Mouse (Mus musculus) neural tube, embryonic 13.5 days (tissue): ENCODE data around the gene Armc6. TPM values are rescaled to one million over a fixed set of nuclear protein-coding genes. Genes with fewer than 3 reads are reported as not detected.
"Not testable (repeated sequence)": the region's sequence is repeated elsewhere in the genome, so short reads cannot be mapped to it uniquely, and the experiment has no call there.

Experiments used
- ATAC-seq: fragments of 200-750 bp; cut with Nextera tagmentation; 2 replicates; pipeline ENCODE4 v1.8.0; 2017; ENCODE audit warnings: low read depth, mild to moderate bottlenecking, moderate TSS enrichment, moderate library complexity
- H3K27ac ChIP-seq: fragments of 300-500 bp; sonication (generic); replicated peaks from 2 replicates; pipeline ENCODE4 v1.5.1; 2015; ENCODE audit warnings: moderate library complexity, mild to moderate bottlenecking, inconsistent platforms
- H3K27me3 ChIP-seq: fragments of 300-500 bp; sonication (generic); 2 replicates; pipeline ENCODE4 v1.6.1; 2015; ENCODE audit warnings: mild to moderate bottlenecking, inconsistent platforms
- H3K36me3 ChIP-seq: fragments of 300-500 bp; sonication (generic); 2 replicates; pipeline ENCODE4 v1.6.1; 2015; ENCODE audit warnings: mild to moderate bottlenecking, inconsistent platforms
- H3K4me1 ChIP-seq: fragments of 300-500 bp; sonication (generic); replicated peaks from 2 replicates; pipeline ENCODE4 v1.6.1; 2015; ENCODE audit warnings: inconsistent platforms
- H3K4me2 ChIP-seq: fragments of 300-500 bp; sonication (generic); 2 replicates; pipeline ENCODE4 v1.6.1; 2015; ENCODE audit warnings: inconsistent platforms, mild to moderate bottlenecking, moderate library complexity
- H3K4me3 ChIP-seq: fragments of 300-500 bp; sonication (generic); 2 replicates; pipeline ENCODE4 v1.5.1; 2015; ENCODE audit warnings: mild to moderate bottlenecking, inconsistent platforms
- H3K9ac ChIP-seq: fragments of 300-500 bp; sonication (generic); 2 replicates; pipeline ENCODE4 v1.6.1; 2015; ENCODE audit warnings: moderate library complexity, mild to moderate bottlenecking, inconsistent platforms
- H3K9me3 ChIP-seq: fragments of 300-500 bp; sonication (generic); 2 replicates; pipeline ENCODE4 v1.6.1; 2016; ENCODE audit warnings: inconsistent platforms
- WGBS: fragments of 180-500 bp; shearing (Covaris S2); methylation state at CpG from one replicate; pipeline ENCODE4 v1.1.7; 2015; 5-methylcytosine and 5-hydroxymethylcytosine counted together
- polyA plus RNA-seq: library from polyadenylated mRNA; unstranded; fragments of >200 nt; fragmentation: Nextera tagmentation; extraction: Ambion mirVana; gene quantifications from 2 replicates; pipeline ENCODE4 v1.2.1, GENCODE M21; 2015

Gene Armc6
- polyA plus RNA-seq, 1 experiment from 2014 or later: 85.7 TPM

DNA sequence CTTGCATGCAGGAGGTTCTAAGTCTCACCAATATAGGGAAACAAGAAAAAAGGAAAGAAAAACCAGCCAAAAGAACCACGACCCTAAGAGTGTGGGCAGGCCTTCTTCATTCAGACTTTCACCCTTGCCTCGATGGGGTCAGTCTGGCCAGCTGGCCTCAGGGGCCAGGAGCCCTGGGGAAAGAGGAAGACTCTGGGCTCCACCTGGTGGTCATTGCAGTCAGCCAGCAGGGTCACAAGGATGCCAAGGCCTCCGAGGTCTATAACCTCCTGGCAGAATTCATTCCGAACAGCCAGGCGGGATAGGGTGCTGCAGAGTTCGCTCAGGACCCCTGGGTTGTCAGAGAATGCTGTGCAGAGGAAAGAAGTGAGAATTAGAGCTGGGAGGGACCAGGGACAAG lies 10.9 kb downstream of the Armc6 start:
- Histone ChIP-seq H3K4me3 (no peak overlapping the region), H3K4me2 (no peak overlapping the region), H3K27ac (no peak overlapping the region), H3K9me3 (no peaks in the 10 kb centered on the region), H3K9ac (no peak overlapping the region), H3K36me3 (peaks cover 70% of the 10 kb centered on the region), H3K4me1 (0 out of 2 replicates have a peak, but pooled peaks cover 4% of the 10 kb centered on the region), H3K27me3 (0 out of 2 replicates have a peak, but pooled peaks cover 10% of the 10 kb centered on the region)
- no peak for ATAC-seq
- WGBS: 53% methylated on average over 6 of the region's 6 CpGs

DNA sequence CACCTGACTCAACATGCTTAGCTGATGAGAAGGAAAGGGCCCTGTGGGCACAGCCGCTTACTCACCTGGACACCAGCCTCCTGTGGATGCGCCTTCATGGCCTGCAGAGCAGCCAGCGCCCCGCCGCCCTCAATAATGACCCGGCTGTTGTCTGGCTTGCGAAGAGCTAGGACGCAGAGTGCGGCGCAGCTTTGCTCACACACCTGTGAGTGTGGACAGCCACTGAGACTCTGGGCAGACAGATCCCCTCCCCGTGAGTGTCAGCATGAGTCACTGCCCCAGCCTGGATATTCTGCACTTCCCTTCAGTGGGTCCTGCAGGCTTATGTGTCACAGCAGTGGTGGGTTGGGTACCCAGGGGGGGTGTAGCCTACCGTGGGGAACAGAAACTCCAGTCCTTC lies 12.2 kb downstream of the Armc6 start:
- H3K4me2 ChIP-seq: no peak overlapping the region
- 0 out of 2 replicates have a peak, but pooled peaks cover 10% of the 10 kb centered on the region for H3K27me3 ChIP-seq
- no peak overlapping the region for H3K27ac ChIP-seq
- no peak overlapping the region for H3K9ac ChIP-seq
- ATAC-seq: no peak
- H3K36me3 ChIP-seq: peaks cover 60% of the 10 kb centered on the region
- 95% methylated on average over 12 of the region's 12 CpGs for WGBS
- no peak overlapping the region for H3K4me3 ChIP-seq
- 0 out of 2 replicates have a peak, but pooled peaks cover 4% of the 10 kb centered on the region for H3K4me1 ChIP-seq
- no peaks in the 10 kb centered on the region for H3K9me3 ChIP-seq

DNA sequence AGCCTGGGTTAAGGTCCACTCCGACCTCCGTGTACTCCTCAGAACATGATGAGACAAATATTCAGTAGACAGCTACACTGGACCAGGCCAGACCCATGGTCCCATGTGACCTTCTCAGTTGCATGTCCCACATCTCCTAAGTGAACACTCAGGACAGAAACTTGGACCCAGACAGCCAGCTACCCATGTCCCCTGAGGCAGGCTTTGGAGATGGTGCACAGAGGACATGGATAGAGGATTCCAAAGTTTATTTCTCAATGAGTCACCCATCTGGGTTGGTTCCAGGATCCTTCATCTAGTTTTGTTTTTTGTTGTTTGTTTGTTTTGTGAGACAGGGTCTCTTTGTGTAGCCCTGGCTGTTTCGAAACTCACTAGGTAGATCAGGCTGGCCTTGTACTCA lies 13.4 kb downstream of the Armc6 start:
- 92% methylated on average over 3 of the region's 3 CpGs for WGBS

DNA sequence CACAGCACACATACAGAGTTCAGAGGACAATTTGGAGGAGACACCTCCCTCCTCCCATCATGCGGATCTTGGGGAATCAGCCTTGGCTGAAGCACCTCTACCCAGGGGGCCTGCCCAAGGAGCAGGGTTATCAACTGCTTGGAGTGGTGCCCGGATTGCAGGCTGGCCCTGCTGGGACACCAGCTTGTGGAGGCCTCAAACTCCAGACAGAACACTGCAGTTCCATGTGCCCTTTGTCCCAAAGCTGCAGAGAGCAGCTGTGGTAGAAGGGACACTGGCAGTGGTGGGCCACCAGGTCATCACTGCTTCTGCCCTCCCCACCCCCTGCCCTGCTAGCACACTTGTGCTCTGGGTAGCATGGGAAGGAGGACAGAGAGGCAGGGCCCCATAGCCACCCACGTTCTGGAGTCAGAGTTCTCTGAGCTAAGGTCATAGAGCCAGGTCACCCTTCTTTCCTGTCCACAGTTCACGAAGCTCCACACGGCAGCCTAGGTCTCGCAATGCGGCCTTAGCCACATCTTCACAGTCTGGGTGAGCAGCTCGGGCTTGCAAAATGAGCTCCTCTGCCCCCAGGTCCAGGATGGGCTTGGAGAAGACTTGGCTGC lies 13.9 kb downstream of the Armc6 start:
- Histone ChIP-seq H3K27ac (no peak overlapping the region), H3K9me3 (no peaks in the 10 kb centered on the region), H3K4me1 (0 out of 2 replicates have a peak, but pooled peaks cover 4% of the 10 kb centered on the region), H3K27me3 (0 out of 2 replicates have a peak, but pooled peaks cover 10% of the 10 kb centered on the region), H3K4me3 (no peak overlapping the region), H3K9ac (no peak overlapping the region), H3K36me3 (peaks cover 49% of the 10 kb centered on the region), H3K4me2 (no peak overlapping the region)
- no peak for ATAC-seq
- WGBS: 74% methylated on average over 8 of the region's 8 CpGs

More for the DNA sequence above, 13.4 kb downstream of the Armc6 start:
- Histone ChIP-seq H3K36me3 (peaks cover 55% of the 10 kb centered on the region), H3K4me2 (no peak overlapping the region), H3K27ac (no peak overlapping the region), H3K4me1 (0 out of 2 replicates have a peak, but pooled peaks cover 4% of the 10 kb centered on the region), H3K4me3 (no peak overlapping the region), H3K9me3 (no peaks in the 10 kb centered on the region), H3K27me3 (0 out of 2 replicates have a peak, but pooled peaks cover 10% of the 10 kb centered on the region), H3K9ac (no peak overlapping the region)
- ATAC-seq: no peak

DNA sequence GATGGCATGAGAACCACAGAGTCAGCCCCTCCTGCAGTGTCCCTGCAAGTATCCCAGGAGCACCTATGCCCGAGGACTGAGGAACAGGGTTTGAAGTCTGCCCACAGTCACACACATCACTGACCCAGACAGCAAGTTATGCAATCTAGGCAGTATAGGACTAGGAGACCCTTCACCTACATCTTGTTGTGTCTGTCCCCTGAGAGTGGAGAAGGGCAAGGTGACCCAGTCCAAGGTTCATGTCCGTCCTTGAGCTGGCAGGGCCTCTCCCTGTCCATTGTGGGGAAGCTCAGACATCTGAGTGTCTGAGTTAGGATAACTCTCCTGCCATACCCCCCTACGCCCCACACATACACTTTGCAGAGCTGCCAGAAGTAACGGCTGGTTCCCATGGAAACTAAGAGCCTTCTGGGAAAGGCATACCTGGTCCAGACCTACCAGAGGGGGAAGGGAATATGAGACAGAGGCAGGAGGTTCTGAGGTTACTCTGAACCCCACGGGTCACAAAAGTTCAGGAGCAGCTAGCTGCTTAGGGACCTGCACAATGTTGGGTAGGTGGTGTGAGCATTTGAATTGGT lies 15.1 kb downstream of the Armc6 start:
- Histone ChIP-seq H3K27ac (no peak overlapping the region), H3K4me2 (no peak overlapping the region), H3K9me3 (no peaks in the 10 kb centered on the region), H3K4me3 (no peak overlapping the region), H3K9ac (no peak overlapping the region; the same call in 1 of the 2 replicates), H3K36me3 (peaks cover 38% of the 10 kb centered on the region), H3K4me1 (0 out of 2 replicates have a peak, but pooled peaks cover 4% of the 10 kb centered on the region), H3K27me3 (0 out of 2 replicates have a peak, but pooled peaks cover 10% of the 10 kb centered on the region)
- no peak for ATAC-seq
- WGBS: 60% methylated on average over 5 of the region's 5 CpGs

DNA sequence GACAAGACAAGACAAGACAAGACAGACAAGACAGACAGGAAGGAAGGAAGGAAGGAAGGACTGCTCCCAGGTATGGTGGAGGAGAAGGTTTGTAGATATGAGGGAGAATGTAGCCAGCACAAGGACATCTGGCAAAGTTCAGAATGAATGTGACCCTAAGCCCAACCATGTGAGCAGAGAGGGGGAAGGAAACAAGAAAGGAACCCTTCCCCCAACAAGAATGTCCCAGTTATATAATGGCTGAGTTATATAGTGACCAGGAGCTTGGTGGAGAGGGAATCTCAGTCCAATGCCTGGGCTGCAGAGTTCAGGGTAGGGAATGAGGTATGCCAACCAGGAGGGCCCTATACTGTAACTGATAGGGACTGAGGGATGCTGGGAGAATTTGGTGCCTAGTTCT lies 16.8 kb downstream of the Armc6 start:
- Histone ChIP-seq H3K4me2 (no peak overlapping the region), H3K4me3 (no peak overlapping the region), H3K27ac (no peak overlapping the region), H3K9ac (no peak overlapping the region), H3K9me3 (no peaks in the 10 kb centered on the region), H3K36me3 (peaks cover 20% of the 10 kb centered on the region), H3K4me1 (peaks cover 9% of the 10 kb centered on the region), H3K27me3 (0 out of 2 replicates have a peak, but pooled peaks cover 10% of the 10 kb centered on the region)
- ATAC-seq: no peak

DNA sequence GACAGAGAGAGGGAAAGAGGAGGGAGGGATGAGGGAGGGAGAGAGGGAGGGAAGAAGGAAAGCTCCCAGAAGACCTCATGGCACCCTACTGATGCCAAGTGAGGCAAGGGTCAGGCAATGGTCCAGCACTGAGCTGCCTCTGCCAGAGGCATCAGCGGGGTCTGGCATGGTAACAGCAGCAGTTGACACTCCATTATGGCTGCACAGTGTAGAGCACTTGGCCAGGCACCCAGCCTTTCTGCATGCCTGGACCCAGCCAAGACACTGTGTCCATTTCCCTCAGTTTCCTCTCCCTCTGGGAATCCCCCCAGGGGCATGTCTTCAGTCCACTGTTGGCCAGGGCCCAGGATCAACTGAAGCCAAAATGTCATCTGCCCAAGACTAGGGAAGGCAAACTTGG lies 17.7 kb downstream of the Armc6 start:
- Histone ChIP-seq H3K27me3 (0 out of 2 replicates have a peak, but pooled peaks cover 10% of the 10 kb centered on the region), H3K4me2 (no peak overlapping the region), H3K9ac (no peak overlapping the region), H3K27ac (no peak overlapping the region), H3K36me3 (peaks cover 12% of the 10 kb centered on the region), H3K4me3 (no peak overlapping the region), H3K4me1 (peaks cover 11% of the 10 kb centered on the region), H3K9me3 (no peaks in the 10 kb centered on the region)
- 53% methylated on average over 1 of the region's 1 CpGs for WGBS
- no peak for ATAC-seq

DNA sequence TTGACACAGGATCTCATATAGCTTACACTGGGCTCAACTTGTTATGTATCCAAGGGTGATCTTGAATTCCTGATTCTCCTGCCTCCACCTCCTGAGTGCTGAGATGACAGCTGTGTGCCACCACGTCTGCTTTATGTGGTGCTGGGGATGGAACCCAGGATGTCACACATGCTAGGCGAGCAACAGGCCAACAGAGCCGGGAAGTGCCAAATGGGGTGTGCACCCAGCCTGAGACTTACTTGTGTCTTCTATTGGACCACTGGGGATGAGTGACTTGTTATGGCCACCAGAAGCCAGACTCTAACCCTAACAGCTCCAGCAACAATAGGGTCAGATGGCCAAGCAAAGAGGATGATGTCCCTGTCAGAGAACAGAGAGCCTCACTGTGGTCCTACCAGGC lies 18.1 kb downstream of the Armc6 start:
- not testable (repeated sequence) for H3K4me2 ChIP-seq, H3K9ac ChIP-seq, ATAC-seq, H3K36me3 ChIP-seq, H3K4me3 ChIP-seq, H3K9me3 ChIP-seq, H3K27ac ChIP-seq
- peaks cover 11% of the 10 kb centered on the region for H3K27me3 ChIP-seq
- peaks cover 15% of the 10 kb centered on the region for H3K4me1 ChIP-seq
- 70% methylated on average over 3 of the region's 3 CpGs for WGBS

DNA sequence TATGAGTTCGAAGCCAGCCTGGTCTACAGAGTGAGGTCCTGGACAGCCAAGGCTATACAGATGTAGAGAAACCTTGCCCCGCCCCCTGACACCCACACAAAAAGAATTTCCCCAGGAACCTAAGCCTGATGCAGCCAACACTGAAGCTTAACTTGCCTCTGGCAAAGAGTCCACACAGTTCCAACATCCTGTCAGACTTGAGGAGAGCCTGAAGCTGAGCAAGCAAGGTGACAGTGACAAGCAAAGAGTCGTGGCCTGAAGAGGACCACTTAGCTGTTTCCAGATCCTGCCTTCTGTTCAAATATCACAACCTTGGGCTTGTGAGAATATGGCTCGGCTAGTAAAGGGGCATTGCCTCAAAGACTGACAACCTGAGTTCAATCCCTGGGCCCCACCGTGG lies 19.2 kb downstream of the Armc6 start:
- Histone ChIP-seq H3K9ac (no peak overlapping the region), H3K4me3 (no peak overlapping the region), H3K36me3 (no peaks in the 10 kb centered on the region), H3K27me3 (peaks cover 22% of the 10 kb centered on the region), H3K4me1 (peaks cover 23% of the 10 kb centered on the region), H3K4me2 (no peak overlapping the region), H3K27ac (no peak overlapping the region), H3K9me3 (no peaks in the 10 kb centered on the region)
- ATAC-seq: no peak
- WGBS: 68% methylated on average over 5 of the region's 5 CpGs

DNA sequence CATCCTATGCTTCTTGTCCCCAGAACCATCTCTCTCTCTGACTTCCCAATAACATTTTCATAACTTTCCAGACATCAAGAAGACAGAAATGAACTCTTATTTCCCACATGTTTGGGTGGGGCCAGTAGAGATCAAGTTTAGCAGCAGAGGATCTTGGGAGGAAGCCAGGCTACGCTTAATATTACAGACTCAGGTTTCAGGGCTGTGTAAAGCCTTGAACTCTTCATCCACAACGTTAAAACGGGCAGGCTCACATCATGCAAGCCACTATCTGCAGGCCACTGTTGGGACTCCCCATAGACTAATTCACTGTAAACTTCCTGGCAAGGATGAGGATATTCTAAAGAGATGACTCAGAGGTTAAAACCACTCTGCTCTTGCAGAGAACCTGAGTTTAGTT lies 19.9 kb downstream of the Armc6 start:
- no peak overlapping the region for H3K4me3 ChIP-seq
- no peak overlapping the region for H3K9ac ChIP-seq
- H3K4me1 ChIP-seq: peaks cover 20% of the 10 kb centered on the region
- H3K27me3 ChIP-seq: peaks cover 27% of the 10 kb centered on the region
- WGBS: 76% methylated on average over 3 of the region's 3 CpGs
- H3K9me3 ChIP-seq: no peaks in the 10 kb centered on the region
- no peaks in the 10 kb centered on the region for H3K36me3 ChIP-seq
- no peak overlapping the region for H3K4me2 ChIP-seq
- ATAC-seq: no peak
- no peak overlapping the region for H3K27ac ChIP-seq

DNA sequence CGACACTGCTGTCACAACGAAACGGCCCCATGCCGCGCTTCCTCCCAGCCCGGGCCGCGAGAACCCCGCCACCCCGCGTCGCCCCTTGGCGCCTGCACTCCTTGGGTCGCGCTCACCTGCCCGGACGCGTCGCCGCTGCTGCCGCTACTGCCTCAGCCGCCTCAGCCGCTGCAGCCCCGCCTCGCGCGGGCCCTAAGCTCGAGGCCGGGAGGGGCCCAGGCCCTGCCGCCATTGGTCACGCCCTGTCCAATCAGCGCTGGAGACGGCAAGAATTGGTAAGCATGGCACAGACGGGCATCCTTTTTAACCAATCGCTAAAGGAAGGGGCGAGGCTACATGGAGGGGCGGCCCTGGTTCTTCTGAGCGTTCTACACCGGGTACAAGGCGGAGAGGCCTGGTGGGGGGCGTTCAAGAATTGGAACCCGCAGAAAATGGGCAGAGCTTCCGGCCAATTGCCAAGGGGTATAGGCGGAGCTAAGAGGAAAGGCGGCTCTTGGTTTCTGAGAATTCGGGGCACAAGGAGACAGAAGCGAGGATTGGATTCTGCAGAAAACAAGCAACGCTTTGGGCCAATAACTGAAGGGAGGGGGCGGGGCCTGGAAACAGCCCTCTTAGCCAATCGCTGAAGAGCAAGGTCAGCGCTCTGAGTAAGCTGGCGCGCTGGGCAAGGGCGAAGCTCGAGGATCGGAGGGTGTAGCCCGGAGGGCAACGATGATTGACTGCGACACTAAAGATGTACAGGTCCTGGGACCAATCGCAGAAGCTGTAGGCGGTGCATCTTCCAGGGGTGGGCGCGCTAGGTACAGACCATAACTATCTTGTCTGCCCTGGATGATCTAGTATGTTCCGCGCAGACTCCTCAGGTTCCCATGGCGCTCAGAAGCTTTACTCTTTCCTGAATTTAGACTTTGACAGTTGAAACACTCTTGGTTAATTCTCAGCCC lies 21.9 kb downstream of the Armc6 start, which contains the start of gene Slc25a42:
TSS of gene Slc25a42 (minus strand) at position 194 of the 944 bp plus-strand sequence.
- Histone ChIP-seq H3K9ac (peak within 1 kb of the TSS; percentile 81), H3K27ac (peak within 1 kb of the TSS; percentile 76), H3K36me3 (no peaks in the 10 kb centered on the region), H3K9me3 (no peaks in the 10 kb centered on the region), H3K4me3 (peak within 1 kb of the TSS; percentile 74), H3K27me3 (peaks cover 17% of the 10 kb centered on the region), H3K4me2 (peak within 1 kb of the TSS; percentile 96), H3K4me1 (peaks cover 19% of the 10 kb centered on the region)
- ATAC-seq: peak; percentile 99
- WGBS: under 1% methylated on average over 66 of the region's 66 CpGs

DNA sequence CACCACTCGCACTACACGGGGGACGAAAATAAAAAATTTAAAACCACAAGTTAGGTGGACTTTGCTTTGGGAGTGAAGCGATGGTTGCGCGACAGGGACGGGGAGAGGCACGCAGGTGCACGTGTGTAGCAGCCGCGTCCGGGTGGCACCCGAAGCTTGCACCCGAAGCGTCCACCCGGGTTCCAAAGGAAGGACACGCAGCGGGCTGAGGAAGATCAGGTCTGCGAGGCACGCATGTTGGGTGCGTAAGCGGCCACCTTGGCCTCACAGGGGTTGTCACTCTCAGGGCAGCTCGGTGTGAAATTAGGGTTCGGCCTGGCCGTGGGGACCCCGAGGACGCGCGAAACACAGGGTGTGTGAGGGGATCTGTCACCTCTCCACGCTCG lies 22.5 kb downstream of the Armc6 start:
- Histone ChIP-seq H3K27ac (peak overlapping the region; percentile 76), H3K9ac (peak overlapping the region; percentile 81), H3K36me3 (no peaks in the 10 kb centered on the region), H3K4me3 (peak overlapping the region; percentile 74), H3K9me3 (no peaks in the 10 kb centered on the region), H3K4me2 (peak overlapping the region; percentile 96), H3K4me1 (peaks cover 19% of the 10 kb centered on the region), H3K27me3 (peaks cover 17% of the 10 kb centered on the region)
- no peak for ATAC-seq
- WGBS: 2% methylated on average over 31 of the region's 31 CpGs
